Mouse (Mus musculus) A20 (cell line): ENCODE data around the gene Fads2.

ENCODE experiments used
- DNase-seq: peaks from one replicate; pipeline ENCODE4 v3.0.0-alpha.2; 2011; ENCODE audit warnings: low read depth, low spot score

Fads2 gene

GRCm38 (mm10) chr19:10102054-10102700, 631 bp upstream of the Fads2 start:
- DNase-seq, result no peak

- DNase-seq, result no peak
Observed at GRCm38 (mm10) chr19:10100631-10101071, 895 bp downstream of the Fads2 start.

- DNase-seq, result no peak
Observed at GRCm38 (mm10) chr19:10097826-10098225, 3.7 kb downstream of the Fads2 start.

- no peak for DNase-seq
Observed at GRCm38 (mm10) chr19:10096371-10096876, 5.1 kb downstream of the Fads2 start.

DNA sequence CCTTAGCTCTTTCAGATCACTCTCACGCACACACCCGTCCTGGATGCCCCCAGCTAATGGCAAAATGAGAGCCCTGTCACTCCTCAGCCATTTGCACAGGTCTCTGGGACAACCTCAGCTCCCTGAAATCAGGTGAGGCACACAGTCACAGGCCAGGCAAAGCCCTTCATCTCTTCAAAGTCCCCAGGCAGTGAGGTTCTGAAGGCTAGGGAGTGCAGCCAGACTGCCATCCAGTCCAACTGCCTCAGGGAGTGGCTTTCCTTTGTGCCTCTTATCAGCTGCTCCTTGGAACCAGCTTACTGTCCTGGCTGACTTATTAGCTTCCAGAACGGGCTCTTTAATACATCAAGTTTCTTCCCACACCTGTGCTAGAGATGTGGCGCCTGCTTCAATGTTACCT, 6.9 kb downstream of the Fads2 start:
- DNase-seq, result no peak

GRCm38 (mm10) chr19:10093829-10094228, 7.7 kb downstream of the Fads2 start:
- no peak for DNase-seq

DNA sequence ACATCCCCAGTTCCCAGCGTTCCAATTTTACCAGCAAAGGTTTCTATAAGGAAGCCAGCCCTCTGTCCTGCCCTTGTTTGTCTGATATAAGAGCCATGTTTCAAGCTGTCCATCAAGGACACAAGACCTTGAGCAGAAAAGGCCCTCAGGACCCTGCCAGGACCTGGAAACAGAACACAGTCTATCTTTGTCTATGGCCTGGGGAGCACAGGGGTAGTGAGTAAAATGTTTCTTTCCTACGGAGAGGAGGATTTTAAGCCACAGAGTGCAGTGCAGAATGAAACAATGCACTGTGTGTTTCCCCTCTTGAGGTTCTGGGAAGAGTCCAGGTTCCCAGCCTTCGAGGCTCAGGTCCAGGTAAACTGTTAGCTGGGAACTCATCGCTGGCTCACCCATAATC, 14.6 kb downstream of the Fads2 start:
- DNase-seq, result no peak

- no peak for DNase-seq
Observed at GRCm38 (mm10) chr19:10085454-10085853, 16.1 kb downstream of the Fads2 start.

DNA sequence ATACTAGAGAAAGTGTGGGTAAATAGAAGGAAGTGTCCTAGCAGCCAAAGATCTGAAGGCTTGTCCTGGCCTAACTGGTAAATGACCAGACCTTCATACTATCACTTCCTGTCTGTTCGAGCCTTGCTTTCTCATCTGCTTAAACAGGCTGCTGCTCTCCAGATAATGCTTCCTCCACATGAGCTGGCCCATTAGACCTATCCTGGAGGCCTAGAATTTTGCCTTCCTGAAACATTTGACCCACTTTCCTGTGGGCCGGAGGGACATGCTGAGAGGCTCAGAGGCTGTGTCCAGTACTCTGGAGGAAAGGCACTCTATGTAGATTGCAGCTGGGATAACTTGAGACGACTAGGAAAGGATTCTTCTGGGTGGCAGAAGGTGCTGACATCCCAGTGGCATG, 19.4 kb downstream of the Fads2 start:
- DNase-seq, result no peak

DNA sequence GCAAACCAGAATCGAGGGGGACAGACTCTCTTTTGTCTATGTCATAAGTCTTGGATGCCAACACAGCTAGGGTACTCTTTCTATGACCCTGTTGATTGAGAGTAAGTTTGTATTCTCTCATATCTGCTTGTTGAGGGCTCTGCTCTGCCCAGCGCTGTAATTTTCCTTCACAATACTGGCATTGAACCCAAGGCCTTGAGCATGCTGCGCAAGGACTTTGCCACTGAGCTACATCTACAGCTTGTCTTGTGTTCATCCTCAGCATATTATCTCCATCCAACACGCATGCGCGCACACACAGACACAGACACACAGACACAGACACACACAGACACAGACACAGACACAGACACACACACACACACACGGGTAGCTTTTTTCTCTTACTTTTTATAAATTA, 21.2 kb downstream of the Fads2 start:
- DNase-seq, result no peak

GRCm38 (mm10) chr19:10078392-10078791, 23.2 kb downstream of the Fads2 start:
- no peak for DNase-seq

DNA sequence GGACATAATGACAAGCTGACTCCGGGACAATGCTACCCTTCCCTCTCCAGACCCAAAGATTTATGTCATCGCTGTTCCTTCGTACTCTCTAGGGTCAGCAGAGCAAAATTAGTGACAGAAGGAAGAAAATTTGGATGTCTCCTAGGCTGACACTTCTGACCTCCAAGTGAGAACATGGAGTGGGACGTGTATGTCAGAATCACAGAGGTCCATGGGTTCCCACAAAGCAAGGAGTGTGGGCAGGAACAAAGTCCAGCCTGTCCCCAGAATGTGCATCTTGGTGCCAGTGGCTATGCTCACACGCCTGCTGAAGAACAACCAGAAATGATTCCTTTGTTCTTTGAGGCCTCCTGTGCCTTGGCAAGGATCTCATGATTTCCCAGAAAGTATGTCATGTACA, 28.4 kb downstream of the Fads2 start:
- DNase-seq, result no peak

DNA sequence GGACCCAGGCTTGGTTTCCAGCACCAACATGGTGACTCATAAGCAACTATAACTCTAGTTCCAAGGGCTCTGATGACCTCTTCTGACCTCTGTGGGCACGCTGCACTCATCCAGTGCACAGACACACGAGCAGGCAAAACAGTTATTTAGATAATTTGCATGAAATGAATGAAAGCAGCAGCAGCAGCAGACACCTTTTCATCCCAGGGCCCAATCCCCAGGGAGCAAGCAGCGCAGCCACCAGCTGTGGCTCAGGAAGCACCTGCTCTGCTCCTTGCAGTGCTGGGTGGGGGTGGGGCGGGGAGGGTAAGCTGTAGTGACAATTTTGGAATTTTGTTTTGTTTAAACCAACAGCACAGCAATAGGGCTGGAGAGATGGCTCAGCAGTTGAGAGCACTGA, 29.7 kb downstream of the Fads2 start:
- DNase-seq, result peak; percentile 72

DNA sequence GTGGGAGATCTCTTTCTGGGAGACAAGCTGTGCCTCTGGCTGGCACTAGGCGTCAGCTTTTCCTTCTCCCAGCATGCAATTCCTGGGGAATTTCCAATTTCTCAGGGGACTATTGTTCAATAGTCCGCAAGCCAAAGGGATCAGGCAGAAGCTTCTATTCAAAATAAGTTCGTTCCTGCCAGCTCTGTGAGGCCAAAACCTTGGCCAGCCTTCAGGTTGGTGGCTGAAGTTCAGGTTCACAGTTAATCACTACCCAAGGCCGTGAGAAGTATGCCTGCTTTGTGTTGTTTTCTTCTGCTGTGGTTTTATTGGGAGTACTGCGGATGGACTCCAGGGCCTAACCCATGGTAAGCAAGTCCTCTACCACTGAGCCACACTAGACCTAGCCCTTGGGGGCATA, 30.4 kb downstream of the Fads2 start:
- no peak for DNase-seq

DNA sequence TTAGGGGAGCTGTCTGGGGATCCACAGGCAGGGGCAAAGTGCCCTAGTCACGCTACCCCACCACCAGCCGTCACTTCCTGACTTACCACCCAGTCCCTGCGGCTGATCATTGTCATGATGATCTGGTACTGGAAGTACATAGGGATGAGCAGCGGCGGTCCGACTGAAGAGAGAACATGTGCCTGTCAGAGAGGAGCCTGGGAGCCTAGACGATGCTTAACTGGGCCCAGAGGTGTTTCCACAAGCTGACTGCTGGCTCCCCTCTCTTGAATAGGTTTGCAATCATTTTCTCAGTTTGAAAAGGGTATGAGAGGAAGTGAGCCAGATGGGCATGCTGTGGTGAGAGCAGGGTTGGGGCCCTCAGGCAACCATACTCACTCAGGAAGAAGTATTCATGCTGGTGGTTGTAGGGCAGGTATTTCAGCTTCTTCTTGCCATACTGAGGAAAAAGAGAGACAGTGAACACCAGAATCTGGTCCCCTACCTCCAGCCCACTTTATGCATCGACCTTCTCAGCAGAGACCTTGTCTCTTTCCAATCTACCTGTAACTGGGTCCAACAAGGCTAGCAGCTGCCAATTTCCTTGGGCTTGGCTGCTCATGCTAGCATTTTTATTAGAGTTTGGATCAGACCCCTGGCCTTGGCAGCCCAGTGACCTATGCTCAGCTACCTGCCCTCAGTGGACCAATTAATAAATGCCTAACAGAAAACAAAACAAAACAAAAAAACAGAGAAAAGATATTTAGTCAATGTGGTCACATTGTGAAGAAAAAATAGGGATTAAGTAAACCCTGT, 31.2 kb downstream of the Fads2 start:
- DNase-seq, result peak; percentile 58

- DNase-seq, result no peak
Observed at GRCm38 (mm10) chr19:10067701-10068100, 33.8 kb downstream of the Fads2 start.

- DNase-seq, result no peak
Observed at GRCm38 (mm10) chr19:10066502-10066901, 35.0 kb downstream of the Fads2 start.

DNA sequence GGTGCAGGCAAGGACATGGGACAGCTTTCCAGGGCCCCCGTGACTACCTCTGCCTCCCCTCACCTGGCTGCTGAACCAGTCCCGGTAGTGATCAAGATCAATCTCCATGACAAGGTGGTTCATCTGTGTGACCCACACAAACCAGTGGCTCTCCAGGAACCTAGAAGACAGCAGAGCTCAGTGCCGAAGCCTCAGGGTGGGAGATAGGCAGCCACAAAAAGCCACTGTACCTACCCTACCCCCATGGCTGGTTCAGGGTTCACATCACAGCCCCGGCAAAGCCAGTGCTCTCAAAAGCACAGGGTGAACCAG, 35.4 kb downstream of the Fads2 start:
- DNase-seq, result no peak

- no peak for DNase-seq
Observed at GRCm38 (mm10) chr19:10065465-10066188, 35.9 kb downstream of the Fads2 start.

GRCm38 (mm10) chr19:10064173-10065012, 37.2 kb downstream of the Fads2 start:
- DNase-seq, result peak; percentile 81

GRCm38 (mm10) chr19:10062862-10063261, 38.7 kb downstream of the Fads2 start:
- no peak for DNase-seq

- no peak for DNase-seq
Observed at GRCm38 (mm10) chr19:10062292-10062691, 39.3 kb downstream of the Fads2 start.
